Mouse (Mus musculus): ENCODE data around the gene Fbxo28. TPM values are rescaled to one million over a fixed set of nuclear protein-coding genes. Genes with fewer than 3 reads are reported as not detected.

Gene Fbxo28
- polyA plus RNA-seq, 1 experiment from 2014 or later = 27.3 TPM

- Histone ChIP-seq H3K9me3 (ENCODE audit: control insufficient read depth, low read length) (no peaks in the 10 kb centered on the region), H3K27ac (ENCODE audit: low read depth, low read length) (no peak overlapping the region), H3K4me3 (ENCODE audit: low read length) (no peak overlapping the region), H3K4me1 (ENCODE audit: control insufficient read depth, insufficient read depth, low read length) (peaks cover 13% of the 10 kb centered on the region; the same call in 1 of the 2 replicates), H3K36me3 (ENCODE audit: control insufficient read depth, insufficient read depth, low read length) (peaks cover 40% of the 10 kb centered on the region), H3K27me3 (ENCODE audit: control insufficient read depth, insufficient read depth, low read length) (no peaks in the 10 kb centered on the region), H3K9ac (ENCODE audit: low read depth, low read length) (no peak overlapping the region), H3K4me2 (replicated peaks; ENCODE audit: low read depth, low read length) (no peak overlapping the region)
- 92% methylated on average over 4 of the region's 4 CpGs for WGBS
- no peak for ATAC-seq (ENCODE audit: low FRiP score, low TSS enrichment)
Observed at GRCm38 (mm10) chr1:182279436-182279835, 62.0 kb downstream of the Fbxo28 start.

GRCm38 (mm10) chr1:182275109-182275508, 66.3 kb downstream of the Fbxo28 start:
- Histone ChIP-seq H3K9me3 (ENCODE audit: control insufficient read depth, low read length) (no peaks in the 10 kb centered on the region), H3K36me3 (ENCODE audit: control insufficient read depth, insufficient read depth, low read length) (peaks cover 45% of the 10 kb centered on the region), H3K9ac (ENCODE audit: low read depth, low read length) (no peak overlapping the region), H3K27ac (ENCODE audit: low read depth, low read length) (no peak overlapping the region), H3K4me1 (ENCODE audit: control insufficient read depth, insufficient read depth, low read length) (no peaks in the 10 kb centered on the region), H3K4me2 (replicated peaks; ENCODE audit: low read depth, low read length) (no peak overlapping the region), H3K27me3 (ENCODE audit: control insufficient read depth, insufficient read depth, low read length) (no peaks in the 10 kb centered on the region), H3K4me3 (ENCODE audit: low read length) (no peak overlapping the region)
- WGBS = 96% methylated on average over 6 of the region's 6 CpGs
- no peak for ATAC-seq (ENCODE audit: low FRiP score, low TSS enrichment)

- H3K27me3 ChIP-seq (ENCODE audit: control insufficient read depth, insufficient read depth, low read length) = no peaks in the 10 kb centered on the region
- H3K9me3 ChIP-seq (ENCODE audit: control insufficient read depth, low read length) = no peaks in the 10 kb centered on the region
- H3K4me2 ChIP-seq (replicated peaks; ENCODE audit: low read depth, low read length) = no peak overlapping the region
- ATAC-seq (ENCODE audit: low FRiP score, low TSS enrichment) = no peak
- H3K36me3 ChIP-seq (ENCODE audit: control insufficient read depth, insufficient read depth, low read length) = peaks cover 19% of the 10 kb centered on the region
- no peak overlapping the region for H3K9ac ChIP-seq (ENCODE audit: low read depth, low read length)
- 66% methylated on average over 5 of the region's 5 CpGs for WGBS
- H3K4me3 ChIP-seq (ENCODE audit: low read length) = no peak overlapping the region
- no peaks in the 10 kb centered on the region for H3K4me1 ChIP-seq (ENCODE audit: control insufficient read depth, insufficient read depth, low read length)
- no peak overlapping the region for H3K27ac ChIP-seq (ENCODE audit: low read depth, low read length)
Observed at GRCm38 (mm10) chr1:182271632-182272031, 69.8 kb downstream of the Fbxo28 start.

- Histone ChIP-seq H3K36me3 (ENCODE audit: control insufficient read depth, insufficient read depth, low read length) (peaks cover 15% of the 10 kb centered on the region), H3K27ac (ENCODE audit: low read depth, low read length) (no peak overlapping the region), H3K4me3 (ENCODE audit: low read length) (no peak overlapping the region), H3K27me3 (ENCODE audit: control insufficient read depth, insufficient read depth, low read length) (no peaks in the 10 kb centered on the region), H3K9me3 (ENCODE audit: control insufficient read depth, low read length) (no peaks in the 10 kb centered on the region), H3K4me1 (ENCODE audit: control insufficient read depth, insufficient read depth, low read length) (no peaks in the 10 kb centered on the region), H3K9ac (ENCODE audit: low read depth, low read length) (no peak overlapping the region), H3K4me2 (replicated peaks; ENCODE audit: low read depth, low read length) (no peak overlapping the region)
- 80% methylated on average over 5 of the region's 5 CpGs for WGBS
- no peak for ATAC-seq (ENCODE audit: low FRiP score, low TSS enrichment)
Observed at GRCm38 (mm10) chr1:182271130-182271529, 70.3 kb downstream of the Fbxo28 start.

GRCm38 (mm10) chr1:182268317-182268716, 73.1 kb downstream of the Fbxo28 start:
- Histone ChIP-seq H3K27ac (ENCODE audit: low read depth, low read length) (0 out of 2 replicates have a peak overlapping the region, but pooled peaks have one; percentile 34), H3K36me3 (ENCODE audit: control insufficient read depth, insufficient read depth, low read length) (peaks cover 5% of the 10 kb centered on the region; the same call in 1 of the 2 replicates), H3K27me3 (ENCODE audit: control insufficient read depth, insufficient read depth, low read length) (no peaks in the 10 kb centered on the region), H3K4me3 (ENCODE audit: low read length) (no peak overlapping the region), H3K4me1 (ENCODE audit: control insufficient read depth, insufficient read depth, low read length) (no peaks in the 10 kb centered on the region), H3K9ac (ENCODE audit: low read depth, low read length) (no peak overlapping the region), H3K9me3 (ENCODE audit: control insufficient read depth, low read length) (no peaks in the 10 kb centered on the region), H3K4me2 (replicated peaks; ENCODE audit: low read depth, low read length) (no peak overlapping the region)
- peak; percentile 66; the same call in 1 of the 2 replicates for ATAC-seq (ENCODE audit: low FRiP score, low TSS enrichment)
- WGBS = 69% methylated on average over 4 of the region's 4 CpGs

GRCm38 (mm10) chr1:182266028-182266525, 75.4 kb downstream of the Fbxo28 start:
- Histone ChIP-seq H3K4me2 (replicated peaks; ENCODE audit: low read depth, low read length) (no peak overlapping the region), H3K36me3 (ENCODE audit: control insufficient read depth, insufficient read depth, low read length) (no peaks in the 10 kb centered on the region), H3K9me3 (ENCODE audit: control insufficient read depth, low read length) (no peaks in the 10 kb centered on the region), H3K9ac (ENCODE audit: low read depth, low read length) (no peak overlapping the region), H3K4me3 (ENCODE audit: low read length) (no peak overlapping the region), H3K27me3 (ENCODE audit: control insufficient read depth, insufficient read depth, low read length) (no peaks in the 10 kb centered on the region), H3K27ac (ENCODE audit: low read depth, low read length) (no peak overlapping the region), H3K4me1 (ENCODE audit: control insufficient read depth, insufficient read depth, low read length) (no peaks in the 10 kb centered on the region)
- 92% methylated on average over 11 of the region's 11 CpGs for WGBS
- no peak for ATAC-seq (ENCODE audit: low FRiP score, low TSS enrichment)

Other genes starting within 250 kb of the Fbxo28 start
- gene Srp9, start 216.9 kb downstream of the Fbxo28 start, polyA plus RNA-seq (2014; fragmentation: Nextera tagmentation; extraction: Ambion mirVana) = 155 and 197 TPM in 2 replicates
- not detected in 2 replicates for gene Vmn1r1, start 177.1 kb downstream of the Fbxo28 start, polyA plus RNA-seq (2014; fragmentation: Nextera tagmentation; extraction: Ambion mirVana)
- gene Degs1, start 58.8 kb downstream of the Fbxo28 start, polyA plus RNA-seq (2014; fragmentation: Nextera tagmentation; extraction: Ambion mirVana) = 103 and 118 TPM in 2 replicates
- 14.6 and 32.4 TPM in 2 replicates for gene Trp53bp2, start 67.5 kb upstream of the Fbxo28 start, polyA plus RNA-seq (2014; fragmentation: Nextera tagmentation; extraction: Ambion mirVana)
- 52.3 and 94.7 TPM in 2 replicates for gene Capn2, start 176.0 kb upstream of the Fbxo28 start, polyA plus RNA-seq (2014; fragmentation: Nextera tagmentation; extraction: Ambion mirVana)
- not detected in 2 replicates for gene Capn8, start 223.4 kb upstream of the Fbxo28 start, polyA plus RNA-seq (2014; fragmentation: Nextera tagmentation; extraction: Ambion mirVana)